Mouse (Mus musculus) heart, postnatal 0 days (tissue): Measurements from ENCODE around the gene Rrp7a.

Experiments
- CTCF ChIP-seq: IDR thresholded peaks from 2 replicates; pipeline ENCODE4 v1.5.1; 2016; ENCODE audit warnings: antibody characterized with exemption, control low read depth, low read depth
- EP300 ChIP-seq: IDR thresholded peaks from 2 replicates; pipeline ENCODE4 v1.6.1; 2016; ENCODE audit warnings: antibody characterized with exemption, low read depth

DNA sequence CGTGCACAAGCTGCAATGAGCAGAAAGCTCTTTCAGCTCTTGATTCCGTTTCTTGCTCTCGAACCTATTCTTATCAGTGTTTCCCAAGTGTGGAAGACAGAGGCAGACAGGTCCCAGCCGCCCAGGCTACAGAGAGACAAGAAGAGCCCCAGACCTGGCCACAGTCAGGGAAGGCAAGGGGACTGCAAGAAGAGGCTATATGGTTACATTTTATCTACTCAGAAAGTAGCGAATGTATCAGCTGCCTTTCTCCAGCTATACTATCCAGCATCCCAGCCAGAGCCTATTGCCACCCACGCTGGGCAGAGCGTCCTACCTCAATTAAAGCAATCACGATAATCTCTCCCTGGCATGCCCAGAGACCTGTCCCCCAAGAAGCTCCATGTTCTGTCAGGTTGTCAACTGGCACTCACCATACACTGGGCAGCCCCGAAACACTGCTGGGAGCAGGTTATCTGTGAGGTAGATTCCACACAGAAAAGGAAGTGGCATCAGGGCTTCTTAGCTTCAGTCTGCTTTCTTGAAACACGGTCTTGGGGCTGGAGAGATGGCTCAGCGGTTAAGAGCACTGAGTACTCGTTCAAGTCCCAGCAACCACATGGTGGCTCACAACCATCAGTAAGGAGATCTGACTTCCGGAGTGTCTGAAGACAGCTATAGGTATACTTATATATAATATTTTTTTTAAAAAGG is 35.8 kb downstream of the Rrp7a start:
- TF ChIP-seq CTCF = no peak
- TF ChIP-seq EP300 = no peak
